Mouse (Mus musculus) brain, embryonic 14.5 days (tissue): ENCODE results near the gene Glis1.

ENCODE experiments used
- CTCF ChIP-seq: fragments of 200-500 bp; IDR thresholded peaks from 2 replicates; pipeline ENCODE4 v1.5.1; 2012; ENCODE audit warnings: inconsistent platforms, mild to moderate bottlenecking, moderate library complexity, borderline replicate concordance; ENCODE audit not compliant: insufficient read depth, insufficient read length; ENCODE audit errors: extremely low read depth
- POLR2A ChIP-seq: fragments of 200-500 bp; IDR thresholded peaks from 2 replicates; pipeline ENCODE4 v1.6.1; 2012; ENCODE audit warnings: mild to moderate bottlenecking, inconsistent platforms, borderline replicate concordance; ENCODE audit not compliant: poor library complexity, insufficient read depth, insufficient read length, severe bottlenecking; ENCODE audit errors: extremely low read depth

GRCm38 (mm10) chr4:107590805-107591534 is 156.6 kb downstream of the Glis1 start:
- TF ChIP-seq CTCF: no peak
- TF ChIP-seq POLR2A: no peak
